Mouse (Mus musculus) intestine, postnatal 0 days (tissue): ENCODE data around the gene Rapgef3. TPM values are rescaled to one million over a fixed set of nuclear protein-coding genes. Genes with fewer than 3 reads are reported as not detected.

Source experiments
- ATAC-seq: fragments of 200-750 bp; cut with Nextera tagmentation; 2 replicates; pipeline ENCODE4 v1.8.0; 2017; ENCODE audit warnings: mild to moderate bottlenecking, moderate TSS enrichment, moderate library complexity
- H3K27ac ChIP-seq: fragments of 300-500 bp; sonication (generic); 2 replicates; pipeline ENCODE4 v1.5.1; 2014; ENCODE audit warnings: mild to moderate bottlenecking, low read depth, low read length, moderate library complexity
- H3K27me3 ChIP-seq: fragments of 300-500 bp; sonication (generic); replicated peaks from 2 replicates; pipeline ENCODE4 v1.6.1; 2014; ENCODE audit warnings: low read length, mixed read lengths; ENCODE audit not compliant: control insufficient read depth, insufficient read depth
- H3K36me3 ChIP-seq: fragments of 300-500 bp; sonication (generic); 2 replicates; pipeline ENCODE4 v1.6.1; 2014; ENCODE audit warnings: mild to moderate bottlenecking, moderate library complexity; ENCODE audit not compliant: control insufficient read depth, insufficient read depth
- H3K4me1 ChIP-seq: fragments of 300-500 bp; sonication (generic); replicated peaks from 2 replicates; pipeline ENCODE4 v1.6.1; 2014; ENCODE audit warnings: antibody characterized with exemption, low read length, mixed read lengths; ENCODE audit not compliant: control insufficient read depth, insufficient read depth
- H3K4me2 ChIP-seq: fragments of 300-500 bp; sonication (generic); replicated peaks from 2 replicates; pipeline ENCODE4 v1.6.1; 2014; ENCODE audit warnings: low read depth, mild to moderate bottlenecking, moderate library complexity
- H3K4me3 ChIP-seq: fragments of 300-500 bp; sonication (generic); 2 replicates; pipeline ENCODE4 v1.5.1; 2014; ENCODE audit warnings: low read depth, low read length
- H3K9ac ChIP-seq: fragments of 300-500 bp; sonication (generic); 2 replicates; pipeline ENCODE4 v1.6.1; 2014; ENCODE audit warnings: mild to moderate bottlenecking, low read depth, low read length
- H3K9me3 ChIP-seq: fragments of 300-500 bp; sonication (generic); 2 replicates; pipeline ENCODE4 v1.6.1; 2016; ENCODE audit warnings: mixed run types; ENCODE audit not compliant: control insufficient read depth
- CTCF ChIP-seq: sonication (generic); IDR thresholded peaks from 2 replicates; pipeline ENCODE4 v1.5.1; 2016; ENCODE audit warnings: low read depth, mild to moderate bottlenecking, control low read depth, antibody characterized with exemption, moderate library complexity
- WGBS: fragments of 180-500 bp; shearing (Covaris S2); extraction: QIAGEN DNeasy Blood & Tissue Kit; methylation state at CpG from one replicate; pipeline ENCODE4 v1.1.7; 2014; 5-methylcytosine and 5-hydroxymethylcytosine counted together
- polyA plus RNA-seq: library from polyadenylated mRNA; unstranded; fragments of >200 nt; fragmentation: Nextera tagmentation; extraction: Ambion mirVana; gene quantifications from 2 replicates; pipeline ENCODE4 v1.2.1, GENCODE M21; 2015

Gene Rapgef3
- polyA plus RNA-seq, 1 experiment from 2014 or later = 2.7 TPM

GRCm38 (mm10) chr15:97763256-97764049 is 4.3 kb downstream of the Rapgef3 start:
- WGBS = 74% methylated on average over 9 of the region's 9 CpGs
- TF ChIP-seq CTCF = no peak
- Histone ChIP-seq H3K4me3 (no peak overlapping the region), H3K9me3 (no peaks in the 10 kb centered on the region), H3K4me2 (no peak overlapping the region), H3K27me3 (peaks cover 22% of the 10 kb centered on the region), H3K27ac (no peak overlapping the region), H3K9ac (no peak overlapping the region), H3K4me1 (no peaks in the 10 kb centered on the region; the same call in 1 of the 2 replicates), H3K36me3 (no peaks in the 10 kb centered on the region)
- ATAC-seq = no peak

- no peak for ATAC-seq
- Histone ChIP-seq H3K4me2 (no peak overlapping the region), H3K27ac (no peak overlapping the region), H3K4me3 (no peak overlapping the region), H3K9me3 (no peaks in the 10 kb centered on the region), H3K4me1 (no peaks in the 10 kb centered on the region), H3K9ac (no peak overlapping the region), H3K36me3 (no peaks in the 10 kb centered on the region), H3K27me3 (peaks cover 22% of the 10 kb centered on the region)
- TF ChIP-seq CTCF = no peak
- 70% methylated on average over 9 of the region's 9 CpGs for WGBS
Measured at GRCm38 (mm10) chr15:97762733-97763132, 5.0 kb downstream of the Rapgef3 start.

GRCm38 (mm10) chr15:97761438-97761837 is 6.3 kb downstream of the Rapgef3 start:
- WGBS = 35% methylated on average over 13 of the region's 13 CpGs
- no peaks in the 10 kb centered on the region for H3K36me3 ChIP-seq
- ATAC-seq = no peak
- H3K27ac ChIP-seq = no peak overlapping the region
- H3K4me2 ChIP-seq = no peak overlapping the region
- TF ChIP-seq CTCF = peak; percentile 16; the same call in 1 of the 2 replicates
- H3K4me3 ChIP-seq = no peak overlapping the region
- peaks cover 9% of the 10 kb centered on the region for H3K27me3 ChIP-seq
- no peak overlapping the region for H3K9ac ChIP-seq
- no peaks in the 10 kb centered on the region for H3K4me1 ChIP-seq
- no peaks in the 10 kb centered on the region for H3K9me3 ChIP-seq

GRCm38 (mm10) chr15:97760952-97761351 is 6.8 kb downstream of the Rapgef3 start:
- Histone ChIP-seq H3K4me2 (no peak overlapping the region), H3K9me3 (no peaks in the 10 kb centered on the region), H3K36me3 (no peaks in the 10 kb centered on the region), H3K27me3 (0 out of 2 replicates have a peak, but pooled peaks cover 7% of the 10 kb centered on the region), H3K4me1 (no peaks in the 10 kb centered on the region), H3K27ac (no peak overlapping the region), H3K9ac (no peak overlapping the region), H3K4me3 (no peak overlapping the region)
- no peak for TF ChIP-seq CTCF
- 70% methylated on average over 5 of the region's 5 CpGs for WGBS
- no peak for ATAC-seq

GRCm38 (mm10) chr15:97760006-97760405 is 7.8 kb downstream of the Rapgef3 start:
- no peak for TF ChIP-seq CTCF
- Histone ChIP-seq H3K9ac (no peak overlapping the region), H3K4me3 (no peak overlapping the region), H3K27me3 (0 out of 2 replicates have a peak, but pooled peaks cover 3% of the 10 kb centered on the region), H3K4me1 (no peaks in the 10 kb centered on the region), H3K9me3 (no peaks in the 10 kb centered on the region), H3K36me3 (no peaks in the 10 kb centered on the region), H3K4me2 (no peak overlapping the region), H3K27ac (no peak overlapping the region)
- WGBS = 88% methylated on average over 9 of the region's 9 CpGs
- no peak for ATAC-seq

- TF ChIP-seq CTCF = no peak
- no peak overlapping the region for H3K27ac ChIP-seq
- no peaks in the 10 kb centered on the region for H3K4me1 ChIP-seq
- ATAC-seq = no peak
- no peak overlapping the region for H3K9ac ChIP-seq
- H3K9me3 ChIP-seq = no peaks in the 10 kb centered on the region
- H3K4me2 ChIP-seq = no peak overlapping the region
- no peaks in the 10 kb centered on the region for H3K36me3 ChIP-seq
- H3K4me3 ChIP-seq = no peak overlapping the region
- 58% methylated on average over 8 of the region's 8 CpGs for WGBS
- H3K27me3 ChIP-seq = no peaks in the 10 kb centered on the region
Measured at GRCm38 (mm10) chr15:97755361-97755760, 12.4 kb downstream of the Rapgef3 start.
